Mouse (Mus musculus): ENCODE measurements around the gene Gamt.
"Not testable (repeated sequence)": the region's sequence is repeated elsewhere in the genome, so short reads cannot be mapped to it uniquely, and the experiment has no call there.

Gamt gene

DNA sequence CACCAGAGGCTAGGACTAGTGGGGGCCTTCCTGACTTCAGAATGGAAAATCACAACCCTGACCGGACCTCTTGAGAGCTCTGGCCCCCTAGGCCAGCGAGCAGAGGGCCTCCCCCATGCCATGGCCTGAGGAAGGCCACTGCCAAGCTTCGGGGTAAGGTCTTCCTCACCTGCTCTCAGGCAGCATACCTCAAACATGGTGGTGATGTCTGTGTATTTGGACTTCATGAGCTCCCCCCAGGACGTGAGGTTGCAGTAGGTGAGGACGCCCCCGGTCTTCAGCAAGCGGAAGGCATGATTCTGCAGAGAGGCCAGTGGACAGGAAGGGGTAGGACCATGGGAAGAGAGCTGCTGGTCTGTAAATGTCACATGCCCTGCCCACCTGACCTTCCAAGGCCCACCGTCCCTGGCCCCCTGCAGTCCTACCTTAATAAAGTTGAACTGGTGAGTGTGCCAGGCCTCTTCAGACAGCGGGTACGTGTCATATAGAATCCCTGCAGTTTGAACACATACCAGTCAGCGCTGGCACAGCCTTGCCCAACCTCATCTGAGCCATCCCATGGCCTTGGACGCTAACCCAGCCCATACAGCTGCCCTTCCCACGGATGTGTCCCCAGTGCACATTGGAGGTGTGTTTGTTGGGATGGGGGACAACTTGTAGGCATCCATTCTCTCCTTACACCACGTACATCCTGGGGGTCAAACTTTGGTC, 1.9 kb downstream of the Gamt start:
- no peak for DNase-seq (ENCODE audit: low read depth, low spot score)

GRCm38 (mm10) chr10:80257936-80258335, 2.9 kb downstream of the Gamt start:
- DNase-seq (ENCODE audit: low read depth, low spot score): no peak

DNA sequence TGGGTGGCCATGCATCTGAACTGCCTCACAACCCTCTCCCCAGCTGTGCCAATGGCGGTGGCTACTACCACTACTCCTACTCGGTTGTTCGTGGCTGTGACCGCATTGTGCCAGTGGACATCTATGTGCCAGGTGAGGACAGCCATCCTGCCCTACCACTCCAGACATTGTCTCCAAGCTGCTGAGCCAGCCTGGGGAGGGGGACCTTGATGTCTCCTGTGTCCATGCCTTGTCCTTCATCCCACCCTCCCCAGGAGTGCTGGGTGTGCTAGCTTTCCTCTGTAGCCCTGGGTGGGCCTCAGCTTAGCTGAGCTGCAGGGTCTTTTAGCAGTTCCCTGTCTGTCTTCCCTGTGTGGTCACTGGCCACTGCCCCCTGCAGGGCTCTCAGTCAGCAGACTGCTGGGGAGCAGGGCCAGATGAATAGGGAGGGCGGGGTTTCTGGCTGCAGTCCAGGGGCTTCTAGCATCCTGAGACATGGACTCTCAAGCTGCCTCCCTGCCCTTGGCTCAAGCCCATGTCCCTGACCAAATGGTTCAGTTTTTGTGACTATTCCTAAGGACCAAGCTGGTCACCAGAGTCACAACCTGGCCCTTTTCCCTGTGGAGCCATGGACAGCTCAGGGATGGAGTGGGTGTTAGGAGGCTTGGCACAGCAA, 4.8 kb downstream of the Gamt start:
- no peak for DNase-seq (ENCODE audit: low read depth, low spot score)

DNA sequence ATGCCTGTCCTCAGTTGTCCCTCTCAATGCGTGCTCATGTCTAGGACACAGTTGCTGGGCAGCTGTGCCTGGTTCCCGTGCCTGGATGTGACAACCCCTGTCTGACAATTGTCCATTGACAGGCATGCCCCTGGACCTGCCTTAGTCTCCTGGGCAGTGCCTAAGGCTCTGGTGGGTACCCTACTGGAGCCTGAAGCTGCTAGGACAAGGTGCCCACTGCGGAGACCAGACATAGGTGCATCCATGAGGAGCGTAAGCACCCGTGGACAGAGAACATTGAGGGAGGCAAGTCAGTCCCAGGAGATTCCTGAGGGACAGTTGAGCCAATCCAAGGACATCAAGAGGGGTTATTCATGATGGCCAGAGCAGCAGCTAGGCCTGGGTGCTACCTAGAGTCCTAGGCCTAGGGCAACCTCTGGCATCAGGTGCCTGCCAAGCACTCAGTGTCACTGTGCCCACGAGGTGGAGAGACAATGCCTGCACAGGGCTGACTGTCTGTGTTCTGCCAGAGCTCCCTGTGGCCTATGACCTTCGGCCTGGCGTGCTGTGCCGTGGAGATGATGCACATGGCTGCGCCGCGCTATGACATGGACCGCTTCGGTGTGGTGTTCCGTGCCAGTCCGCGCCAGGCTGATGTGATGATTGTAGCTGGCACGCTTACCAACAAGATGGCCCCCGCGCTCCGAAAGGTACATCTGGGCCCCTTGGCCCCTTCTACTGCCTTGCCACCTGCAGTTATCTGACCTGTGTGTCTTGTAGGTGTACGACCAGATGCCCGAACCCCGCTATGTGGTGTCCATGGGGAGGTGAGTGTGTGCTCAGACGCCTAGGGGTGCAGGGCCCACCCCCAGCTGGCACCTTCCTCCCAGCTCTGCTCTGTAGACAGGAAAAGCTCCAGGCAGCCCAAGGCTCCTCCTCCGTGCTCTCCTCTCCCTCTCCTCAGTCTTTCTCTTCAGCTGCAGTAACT, 6.2 kb downstream of the Gamt start:
- no peak for DNase-seq (ENCODE audit: low read depth, low spot score)

- DNase-seq (ENCODE audit: low read depth, low spot score): no peak
These were observed 7.3 kb downstream of the Gamt start for GRCm38 (mm10) chr10:80253551-80253950.

- DNase-seq (ENCODE audit: low read depth, low spot score): no peak
These were observed 8.1 kb downstream of the Gamt start for GRCm38 (mm10) chr10:80252493-80253274.

DNA sequence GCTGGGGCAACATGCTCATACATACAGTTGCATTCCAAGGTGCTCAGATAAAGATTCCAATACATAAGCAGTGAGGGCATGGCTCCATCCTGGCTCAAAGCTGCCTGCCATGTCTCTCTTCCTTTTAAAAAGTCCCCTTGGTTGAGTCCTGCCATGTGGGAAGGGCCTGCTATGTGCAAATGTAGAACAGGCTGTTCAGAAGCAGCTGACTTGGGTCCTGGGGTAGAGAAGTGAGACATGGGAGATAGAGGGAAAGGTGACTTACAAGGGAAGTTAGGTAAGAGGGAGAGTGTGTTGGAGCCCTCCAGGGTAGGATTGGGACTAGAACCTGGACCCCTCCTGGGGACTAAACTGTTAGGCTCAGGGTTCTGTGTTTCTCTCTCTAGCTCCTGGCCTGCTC, 8.8 kb downstream of the Gamt start:
- DNase-seq (ENCODE audit: low read depth, low spot score): no peak

- DNase-seq (ENCODE audit: low read depth, low spot score): no peak
These were observed 10.2 kb downstream of the Gamt start for GRCm38 (mm10) chr10:80250573-80250972.

DNA sequence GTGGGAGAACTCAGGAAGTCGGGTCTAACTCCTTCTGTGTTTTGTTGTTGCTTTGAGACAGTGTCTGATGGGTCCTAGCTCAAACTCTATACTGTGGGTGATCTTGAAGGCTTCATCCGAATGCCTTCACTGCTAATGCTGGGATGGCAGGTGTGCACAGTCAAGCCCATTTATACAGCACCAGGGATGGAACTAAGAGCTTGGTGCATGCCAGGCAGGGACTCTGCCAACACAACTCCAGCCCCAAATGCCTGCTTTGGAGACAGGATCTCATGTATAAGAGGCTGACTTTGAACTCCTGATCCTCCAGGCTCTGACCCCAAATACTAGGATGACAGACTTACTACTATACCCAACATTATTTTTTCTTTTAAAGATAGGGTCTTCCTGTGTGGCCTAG, 10.8 kb downstream of the Gamt start:
- no peak for DNase-seq (ENCODE audit: low read depth, low spot score)

GRCm38 (mm10) chr10:80248971-80249640, 11.7 kb downstream of the Gamt start, which contains the start of gene Ndufs7:
Gene Ndufs7, plus strand, starts transcription at chr10:80249121.
- peak; percentile 97 for DNase-seq (ENCODE audit: low read depth, low spot score)

- DNase-seq (ENCODE audit: low read depth, low spot score): not testable (repeated sequence)
These were observed 12.4 kb downstream of the Gamt start for GRCm38 (mm10) chr10:80248437-80248836.

DNA sequence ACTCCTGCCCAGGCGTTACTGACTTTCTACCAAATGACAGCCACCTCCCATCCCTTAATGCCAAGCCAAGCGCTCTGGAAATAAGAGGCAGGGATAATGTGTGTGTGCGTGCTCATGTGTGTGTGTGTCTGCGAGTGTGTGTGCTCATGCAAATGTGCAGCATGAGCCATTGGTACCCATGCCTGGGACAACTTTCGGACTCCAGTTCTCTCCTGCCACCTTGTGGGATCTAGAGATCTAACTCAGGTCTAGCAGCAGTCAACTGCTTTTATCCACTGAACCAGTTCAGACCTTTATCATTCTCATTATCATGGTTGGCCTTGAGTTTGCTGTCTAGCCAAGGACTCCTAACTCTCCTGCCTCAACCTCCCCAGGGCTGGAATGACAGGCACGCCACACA, 13.0 kb downstream of the Gamt start:
- peak; percentile 82 for DNase-seq (ENCODE audit: low read depth, low spot score)

GRCm38 (mm10) chr10:80245600-80245999, 15.2 kb downstream of the Gamt start:
- DNase-seq (ENCODE audit: low read depth, low spot score): peak; percentile 88

DNA sequence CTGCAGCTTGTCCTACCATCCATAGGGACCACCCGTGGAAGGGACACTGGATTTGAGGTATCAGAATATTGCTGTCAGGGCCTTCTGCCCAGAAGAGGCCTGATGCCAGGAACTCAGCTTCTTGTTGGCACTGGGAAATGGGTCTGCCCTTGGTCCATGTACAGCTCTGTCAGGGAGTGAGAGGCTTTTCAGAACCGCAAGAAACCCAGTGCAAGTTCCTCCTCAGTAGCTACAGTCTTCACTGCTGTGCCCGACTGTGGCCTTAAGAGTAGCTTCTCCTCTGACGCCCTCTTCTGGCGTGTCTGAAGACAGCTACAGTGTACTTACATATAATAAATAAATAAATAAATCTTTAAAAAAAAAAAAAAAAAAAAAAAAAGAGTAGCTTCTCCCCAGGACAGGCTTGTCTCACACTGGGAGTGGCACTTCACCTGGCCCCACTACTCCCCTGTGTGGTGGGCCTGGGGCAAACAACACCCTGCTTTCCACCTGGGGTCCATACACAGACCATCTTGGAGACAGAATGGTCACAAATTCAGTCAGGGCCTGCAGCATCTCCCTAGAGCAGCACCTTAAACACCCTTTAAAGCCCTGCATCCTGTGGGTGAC, 15.9 kb downstream of the Gamt start:
- DNase-seq (ENCODE audit: low read depth, low spot score): peak; percentile 62

DNA sequence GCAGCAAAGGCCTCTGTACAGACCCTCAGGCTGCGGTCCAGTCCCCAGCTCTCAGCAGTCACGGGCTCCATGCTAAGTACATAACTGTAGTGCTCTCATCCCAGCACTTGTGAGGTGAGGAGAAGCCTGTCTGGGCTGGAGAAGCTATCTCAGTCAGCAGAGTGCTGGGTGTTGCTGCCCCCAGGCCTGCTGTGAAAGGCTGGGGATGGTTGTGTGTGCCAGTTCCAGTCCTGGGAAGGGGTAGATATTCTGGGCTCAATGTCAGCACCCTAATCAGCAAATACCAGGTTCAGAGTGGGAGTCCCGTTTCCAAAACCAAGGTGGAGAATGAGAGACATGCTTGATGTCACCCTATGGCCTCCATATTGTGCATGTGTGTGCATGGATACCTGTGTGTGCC, 18.2 kb downstream of the Gamt start:
- DNase-seq (ENCODE audit: low read depth, low spot score): no peak

DNA sequence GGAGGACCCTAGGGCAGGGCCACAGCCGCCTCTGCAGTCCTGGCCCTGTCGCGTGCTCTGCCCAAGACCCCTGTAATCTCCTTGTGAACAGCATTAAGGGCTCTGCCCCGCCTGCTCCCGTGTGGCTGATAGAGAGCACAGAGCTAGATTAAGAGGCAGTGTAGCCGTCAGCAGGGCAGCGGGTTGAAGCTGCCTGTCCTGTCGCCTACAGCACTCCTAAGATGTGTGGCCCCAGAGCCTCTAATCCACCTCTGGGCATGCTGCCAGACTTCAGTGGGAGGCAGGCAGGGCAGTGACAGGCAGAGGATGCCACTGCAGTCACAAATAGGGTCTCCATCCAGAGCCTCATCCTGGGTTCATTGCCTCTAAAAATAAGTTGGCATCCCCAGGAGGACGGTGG, 18.7 kb downstream of the Gamt start:
- DNase-seq (ENCODE audit: low read depth, low spot score): no peak

GRCm38 (mm10) chr10:80239791-80240190, 21.0 kb downstream of the Gamt start:
- DNase-seq (ENCODE audit: low read depth, low spot score): no peak

DNA sequence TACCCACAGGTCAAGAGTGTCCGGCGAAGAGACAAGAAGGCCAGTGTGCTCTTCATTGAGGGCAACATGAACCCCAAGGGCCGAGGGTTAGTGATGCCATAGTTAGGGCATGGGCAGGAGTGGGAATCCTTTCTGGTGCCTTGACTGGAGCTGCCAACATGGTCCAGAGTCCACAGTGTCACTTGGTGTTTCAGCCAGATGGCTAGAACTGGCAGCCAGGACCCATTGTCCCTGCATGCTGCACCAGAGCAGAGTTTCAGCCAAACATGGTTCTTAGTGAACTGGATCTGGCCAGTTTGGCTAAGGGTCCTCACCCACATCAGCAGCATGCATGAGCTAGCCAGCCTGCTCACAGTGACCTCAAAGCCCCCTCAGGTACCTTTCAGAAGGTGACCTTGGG, 22.5 kb downstream of the Gamt start:
- DNase-seq (ENCODE audit: low read depth, low spot score): no peak

DNA sequence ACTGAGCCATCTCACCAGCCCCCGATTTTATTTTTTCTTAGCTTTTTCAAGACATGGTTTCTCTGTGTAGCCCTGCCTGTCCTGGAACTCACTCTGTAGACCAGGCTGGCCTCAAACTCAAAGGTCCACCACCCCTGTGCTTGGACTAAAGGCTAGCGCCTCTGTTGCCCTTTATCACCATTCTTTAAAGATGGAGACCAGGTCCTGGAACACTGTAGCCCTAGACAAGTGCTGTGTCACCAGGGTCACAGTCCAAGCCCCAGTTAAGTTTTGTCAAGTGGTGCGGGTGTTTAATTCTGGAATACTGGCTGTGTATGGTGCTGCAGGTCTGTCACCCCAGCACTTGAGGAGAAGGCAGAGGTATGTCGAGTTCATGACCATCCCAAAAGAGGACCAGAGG, 23.8 kb downstream of the Gamt start:
- DNase-seq (ENCODE audit: low read depth, low spot score): no peak

- DNase-seq (ENCODE audit: low read depth, low spot score): no peak
These were observed 24.5 kb downstream of the Gamt start for GRCm38 (mm10) chr10:80236145-80236825.
